Mouse (Mus musculus): ENCODE measurements around the gene Syt12.
A peak's percentile ranks its signal among the peaks of the same experiment; 100 is the strongest.

Gene Syt12

GRCm38 (mm10) chr19:4477345-4478189, at the start of gene Syt12:
Syt12 (minus strand) TSS chr19:4477447.
- no peak for DNase-seq (ENCODE audit: low read depth in 2 of 2, low spot score in 2 of 2)

- DNase-seq (ENCODE audit: low read depth in 2 of 2, low spot score in 2 of 2) = no peak
Measured at GRCm38 (mm10) chr19:4521426-4522050, 44.3 kb upstream of the Syt12 start.

GRCm38 (mm10) chr19:4517483-4517882, 40.2 kb upstream of the Syt12 start:
- DNase-seq (ENCODE audit: low read depth in 2 of 2, low spot score in 2 of 2) = no peak

GRCm38 (mm10) chr19:4516288-4516687, 39.0 kb upstream of the Syt12 start:
- no peak for DNase-seq (ENCODE audit: low read depth in 2 of 2, low spot score in 2 of 2)

- DNase-seq (ENCODE audit: low read depth in 2 of 2, low spot score in 2 of 2) = no peak
Measured at GRCm38 (mm10) chr19:4515746-4516145, 38.5 kb upstream of the Syt12 start.

GRCm38 (mm10) chr19:4513236-4513858, 36.1 kb upstream of the Syt12 start:
- no peak for DNase-seq (ENCODE audit: low read depth in 2 of 2, low spot score in 2 of 2)

- DNase-seq (ENCODE audit: low read depth in 2 of 2, low spot score in 2 of 2) = no peak
Measured at GRCm38 (mm10) chr19:4511116-4511841, 34.0 kb upstream of the Syt12 start.

- DNase-seq (ENCODE audit: low read depth in 2 of 2, low spot score in 2 of 2) = peak; percentile 97 to 99
Measured at GRCm38 (mm10) chr19:4509986-4510963, 33.0 kb upstream of the Syt12 start, which contains the start of gene Pcx. Pcx (plus strand) TSS chr19:4510472.

GRCm38 (mm10) chr19:4507746-4508145, 30.5 kb upstream of the Syt12 start:
- no peak for DNase-seq (ENCODE audit: low read depth in 2 of 2, low spot score in 2 of 2)

GRCm38 (mm10) chr19:4504830-4505229, 27.6 kb upstream of the Syt12 start:
- DNase-seq (ENCODE audit: low read depth in 2 of 2, low spot score in 2 of 2) = no peak

- DNase-seq (ENCODE audit: low read depth in 2 of 2, low spot score in 2 of 2) = no peak
Measured at GRCm38 (mm10) chr19:4502701-4503100, 25.5 kb upstream of the Syt12 start.

- DNase-seq (ENCODE audit: low read depth in 2 of 2, low spot score in 2 of 2) = no peak
Measured at GRCm38 (mm10) chr19:4498062-4498933, 21.1 kb upstream of the Syt12 start, which contains the start of gene 2010003K11Rik. 2010003K11Rik (minus strand) TSS chr19:4498583.

GRCm38 (mm10) chr19:4497263-4497973, 20.2 kb upstream of the Syt12 start:
- peak; percentile 28 to 58 for DNase-seq (ENCODE audit: low read depth in 2 of 2, low spot score in 2 of 2)

- no peak for DNase-seq (ENCODE audit: low read depth in 2 of 2, low spot score in 2 of 2)
Measured at GRCm38 (mm10) chr19:4496535-4497262, 19.5 kb upstream of the Syt12 start.

- DNase-seq (ENCODE audit: low read depth in 2 of 2, low spot score in 2 of 2) = no peak
Measured at GRCm38 (mm10) chr19:4495814-4496213, 18.6 kb upstream of the Syt12 start.

GRCm38 (mm10) chr19:4494707-4495106, 17.5 kb upstream of the Syt12 start:
- no peak for DNase-seq (ENCODE audit: low read depth in 2 of 2, low spot score in 2 of 2)

GRCm38 (mm10) chr19:4492526-4493296, 15.5 kb upstream of the Syt12 start:
- DNase-seq (ENCODE audit: low read depth in 2 of 2, low spot score in 2 of 2) = no peak

Data from CD8-positive naive resting alpha-beta T cell, adult 2 months (primary cell).